Mouse (Mus musculus) layer of hippocampus, adult 8-10 months (tissue): ENCODE results near the gene 4930518I15Rik. TPM values are rescaled to one million over a fixed set of nuclear protein-coding genes. Genes with fewer than 3 reads are reported as not detected.
"Not testable (repeated sequence)": the region's sequence is repeated elsewhere in the genome, so short reads cannot be mapped to it uniquely, and the experiment has no call there.

ENCODE experiments used
- DNase-seq, 2 experiments: peaks; one replicate each; pipeline ENCODE4 v3.0.0; 2022; ENCODE audit warnings: low spot score in 2 of 2
- total RNA-seq, 4 experiments: library from RNA; stranded (reverse); gene quantifications; 2 replicates each; pipeline ENCODE4 v1.2.4; 2022

Gene 4930518I15Rik
- 1 to 10 TPM; 2.6 to 4.2 (median 3.9) TPM for total RNA-seq

DNA sequence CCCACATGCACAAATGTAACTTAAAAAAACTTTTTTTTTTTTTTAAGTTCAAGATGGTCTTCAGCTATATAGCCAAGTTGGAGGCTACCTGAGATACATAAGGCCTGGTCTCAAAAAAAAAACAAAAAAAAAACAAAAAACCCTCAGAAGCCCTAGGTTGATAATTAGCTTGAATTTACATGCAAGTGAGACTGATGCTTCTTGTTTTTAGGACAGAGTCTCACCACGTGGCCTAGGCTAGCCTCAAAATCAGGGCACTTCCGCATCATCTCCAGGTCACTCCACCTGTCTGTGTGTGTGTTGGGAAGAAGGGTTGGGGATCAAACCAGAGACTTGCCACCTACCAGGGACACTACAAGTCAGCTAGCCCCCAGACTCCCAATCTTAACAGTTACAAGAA, at the start of gene 4930518I15Rik:
Gene 4930518I15Rik, minus strand, starts transcription at position 112 of the 400 bp plus-strand sequence.
- DNase-seq, result no peak

- not testable (repeated sequence) for DNase-seq
These were observed 48.2 kb upstream of the 4930518I15Rik start for GRCm38 (mm10) chr2:156905931-156906330.

GRCm38 (mm10) chr2:156904976-156905717, 47.4 kb upstream of the 4930518I15Rik start:
- DNase-seq, result peak; percentile 60 to 77

- DNase-seq, result no peak
These were observed 45.6 kb upstream of the 4930518I15Rik start for GRCm38 (mm10) chr2:156903367-156903766.

DNA sequence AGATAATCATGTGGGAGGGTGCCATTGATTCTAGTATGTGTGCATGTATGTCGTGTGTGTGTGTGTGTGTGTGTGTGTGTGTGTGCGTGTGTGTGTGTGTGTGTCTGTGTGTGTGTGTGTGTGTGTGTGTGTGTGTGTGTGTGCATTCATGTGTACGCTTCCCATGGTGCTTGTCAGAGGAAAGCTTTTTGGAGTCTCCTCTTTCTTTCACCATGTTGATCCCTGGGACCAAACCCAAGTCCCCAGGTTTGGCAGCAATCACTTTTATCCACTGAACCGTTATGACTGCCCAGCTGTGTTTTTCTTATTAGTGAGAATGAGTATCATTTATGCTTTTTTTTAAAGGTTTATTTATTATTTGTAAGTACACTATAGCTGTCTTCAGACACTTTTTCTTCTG, 44.7 kb upstream of the 4930518I15Rik start:
- not testable (repeated sequence) for DNase-seq

DNA sequence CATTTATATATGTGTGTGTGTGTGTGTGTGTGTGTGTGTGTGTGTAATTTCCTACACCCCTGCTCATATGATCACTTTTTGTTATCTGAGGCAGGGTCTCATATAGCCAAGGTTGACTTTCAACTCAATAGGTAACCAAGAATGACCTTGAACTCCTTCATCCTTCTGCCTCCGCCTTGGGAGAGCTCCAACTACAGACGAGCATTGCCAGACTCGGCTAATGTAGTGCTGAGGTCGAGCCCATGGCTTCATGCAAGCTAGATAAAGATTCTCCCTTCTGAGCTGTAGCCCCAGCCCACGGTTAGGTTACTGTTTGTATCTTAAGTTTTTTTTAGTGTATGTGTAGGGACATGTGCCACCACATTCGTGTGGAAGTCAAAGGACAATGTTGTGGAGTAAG, 44.1 kb upstream of the 4930518I15Rik start:
- no peak for DNase-seq

GRCm38 (mm10) chr2:156901344-156901743, 43.6 kb upstream of the 4930518I15Rik start:
- DNase-seq, result no peak

GRCm38 (mm10) chr2:156899184-156899583, 41.4 kb upstream of the 4930518I15Rik start:
- DNase-seq, result no peak

DNA sequence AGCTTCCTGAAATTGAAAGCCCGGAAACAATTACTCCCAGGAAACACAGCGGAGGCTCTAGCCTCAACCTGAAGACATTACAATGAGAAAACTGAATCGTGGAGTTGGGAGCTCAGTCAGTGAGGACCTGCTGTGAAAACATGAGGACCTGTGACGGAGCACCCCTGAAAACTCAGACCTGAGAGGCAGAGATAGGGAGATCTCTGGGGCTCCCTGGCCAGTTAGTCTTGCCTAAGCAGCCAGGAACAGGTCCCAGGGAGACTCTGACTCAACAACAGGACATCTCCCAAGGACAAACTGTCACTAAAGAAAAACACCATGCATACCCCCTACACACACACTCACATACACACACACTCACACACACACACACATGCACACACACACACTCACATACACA, 40.6 kb upstream of the 4930518I15Rik start:
- no peak for DNase-seq

GRCm38 (mm10) chr2:156897034-156897433, 39.3 kb upstream of the 4930518I15Rik start:
- DNase-seq, result peak in 1 of 2 experiments; percentile 36

- no peak for DNase-seq
These were observed 38.7 kb upstream of the 4930518I15Rik start for GRCm38 (mm10) chr2:156896384-156896914.

GRCm38 (mm10) chr2:156894496-156895265, 36.9 kb upstream of the 4930518I15Rik start:
- DNase-seq, result no peak

GRCm38 (mm10) chr2:156892821-156893220, 35.1 kb upstream of the 4930518I15Rik start:
- DNase-seq, result no peak

GRCm38 (mm10) chr2:156892240-156892639, 34.5 kb upstream of the 4930518I15Rik start:
- DNase-seq, result no peak

DNA sequence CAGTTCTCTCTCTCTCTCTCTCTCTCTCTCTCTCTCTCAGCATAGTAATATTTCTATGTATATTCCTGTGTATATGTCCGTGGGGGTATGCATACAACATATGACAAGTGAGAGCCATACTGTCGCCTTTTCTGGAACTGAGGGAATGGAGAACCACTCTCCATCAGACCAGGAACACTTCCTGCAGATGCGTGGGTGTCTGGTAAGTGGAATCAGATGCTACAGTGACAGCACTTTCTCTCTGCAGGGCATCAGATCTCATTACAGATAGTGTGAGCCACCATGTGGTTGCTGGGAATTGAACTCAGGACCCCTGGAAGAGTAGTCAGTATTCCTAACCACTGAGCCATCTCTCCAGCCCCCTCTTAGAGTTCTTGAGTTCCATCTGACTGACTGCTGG, 30.7 kb upstream of the 4930518I15Rik start:
- no peak for DNase-seq

- no peak for DNase-seq
These were observed 29.3 kb upstream of the 4930518I15Rik start, which contains the start of gene Sla2 for GRCm38 (mm10) chr2:156887017-156887416. Sla2 (minus strand) TSS chr2:156887192.

DNA sequence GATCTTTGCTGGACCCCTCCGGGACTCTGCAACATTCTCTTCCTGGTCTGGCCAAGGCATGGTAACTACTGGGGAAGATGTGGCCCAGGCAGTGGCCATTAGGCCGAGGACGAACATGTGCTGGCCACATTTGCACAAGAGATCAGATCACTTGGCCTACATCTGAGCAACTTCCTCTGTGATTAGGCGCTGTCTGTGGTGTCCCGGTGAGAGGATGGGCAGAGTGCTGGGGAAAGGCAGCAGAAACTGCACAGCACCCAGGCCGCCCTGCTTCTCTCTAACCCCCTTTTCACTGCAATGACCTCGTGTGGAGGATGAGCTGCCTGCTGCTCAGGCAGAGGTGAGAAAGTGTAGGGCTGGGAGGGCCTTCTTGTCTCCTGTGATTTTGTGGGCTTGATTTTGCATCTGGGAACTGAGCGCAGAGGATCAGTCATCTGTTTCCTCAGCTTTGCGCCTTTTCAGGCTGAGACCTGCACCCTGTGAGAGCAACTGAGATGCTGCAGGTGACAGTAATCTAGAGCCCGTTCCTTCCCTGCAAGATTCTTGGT, 28.4 kb upstream of the 4930518I15Rik start:
- DNase-seq, result no peak

DNA sequence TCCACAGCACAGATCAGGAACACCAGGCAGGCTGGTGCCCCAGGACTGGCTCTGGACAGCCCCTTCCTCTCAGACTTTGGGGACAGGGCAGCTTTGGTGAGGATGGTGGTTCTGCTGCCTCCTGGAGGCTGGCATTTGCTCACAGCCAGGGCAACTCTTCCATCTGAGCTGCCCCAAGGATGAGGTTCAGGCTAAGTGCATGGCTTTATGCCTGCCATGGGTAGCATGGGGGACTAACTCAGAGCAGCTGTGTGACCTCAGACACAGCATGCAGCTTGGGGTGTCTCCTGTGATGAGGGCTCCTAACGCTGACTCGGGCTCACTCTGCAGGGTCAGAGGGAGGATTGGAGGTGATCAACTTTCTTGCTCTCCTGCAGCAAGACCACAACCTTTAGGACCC, 27.9 kb upstream of the 4930518I15Rik start:
- DNase-seq, result not testable (repeated sequence)

DNA sequence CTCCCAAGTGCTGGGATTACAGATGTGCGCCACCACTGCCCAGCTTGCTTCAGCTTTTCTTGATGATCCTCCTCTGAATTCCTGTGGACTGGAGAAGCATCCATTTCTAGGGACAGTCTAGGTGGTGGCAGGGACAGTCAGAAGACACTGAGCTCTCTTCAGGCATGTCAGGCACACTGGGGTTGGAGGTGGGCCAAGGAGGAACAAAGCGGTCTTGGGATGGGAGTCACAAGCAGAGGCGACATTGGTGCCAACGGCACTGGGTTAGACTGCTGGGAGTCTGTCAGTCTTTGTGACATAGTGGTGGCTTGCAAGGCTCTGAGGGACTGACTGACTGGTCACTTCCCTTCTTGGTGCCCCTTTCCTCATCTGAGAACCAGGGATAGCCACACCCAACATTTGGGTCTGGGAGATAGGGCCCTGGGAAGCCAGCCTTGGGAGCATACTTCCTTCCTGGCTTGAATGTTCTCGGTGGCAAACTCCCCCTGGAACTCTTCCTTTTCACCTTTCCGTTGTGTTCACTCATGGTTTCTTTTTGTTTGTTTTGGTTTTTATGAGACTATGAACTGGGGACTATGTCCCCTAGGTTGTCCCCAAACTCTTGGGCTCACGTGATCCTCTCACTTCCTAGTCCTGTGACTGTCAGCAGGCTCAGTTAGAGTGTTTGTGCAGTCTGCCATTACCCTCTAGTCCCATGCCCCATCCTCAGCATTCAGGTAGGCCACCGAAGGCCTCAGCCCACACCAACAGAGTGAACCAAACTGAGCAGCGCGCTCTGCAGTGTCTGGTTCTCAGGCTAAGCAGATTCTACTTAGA, 26.9 kb upstream of the 4930518I15Rik start:
- DNase-seq, result no peak

- DNase-seq, result no peak
These were observed 24.8 kb upstream of the 4930518I15Rik start for GRCm38 (mm10) chr2:156882431-156883001.

GRCm38 (mm10) chr2:156879541-156879940, 21.8 kb upstream of the 4930518I15Rik start:
- no peak for DNase-seq
